Mouse (Mus musculus): ENCODE results near the gene Cd3d. TPM values are rescaled to one million over a fixed set of nuclear protein-coding genes. Genes with fewer than 3 reads are reported as not detected.
"Not testable (repeated sequence)": the region's sequence is repeated elsewhere in the genome, so short reads cannot be mapped to it uniquely, and the experiment has no call there.

Cd3d gene
- not detected for total RNA-seq (2022)

GRCm38 (mm10) chr9:44981676-44982075 lies at the start of gene Cd3d:
Gene Cd3d, plus strand, starts transcription at chr9:44981786.
- no peak for DNase-seq (ENCODE audit: low spot score in 2 of 2)

- peak; percentile 53 to 65 for DNase-seq (ENCODE audit: low spot score in 2 of 2)
Observed at GRCm38 (mm10) chr9:44941756-44942155, 39.8 kb upstream of the Cd3d start.

GRCm38 (mm10) chr9:44942421-44942820 lies 39.2 kb upstream of the Cd3d start:
- peak in 1 of 2 experiments; percentile 44 for DNase-seq (ENCODE audit: low spot score in 2 of 2)

GRCm38 (mm10) chr9:44946185-44946695 lies 35.3 kb upstream of the Cd3d start:
- no peak for DNase-seq (ENCODE audit: low spot score in 2 of 2)

- no peak for DNase-seq (ENCODE audit: low spot score in 2 of 2)
Observed at GRCm38 (mm10) chr9:44947836-44948235, 33.8 kb upstream of the Cd3d start.

GRCm38 (mm10) chr9:44954432-44954831 lies 27.2 kb upstream of the Cd3d start:
- DNase-seq (ENCODE audit: low spot score in 2 of 2): no peak

- DNase-seq (ENCODE audit: low spot score in 2 of 2): peak; percentile 96 to 97
Observed at GRCm38 (mm10) chr9:44965126-44965832, 16.3 kb upstream of the Cd3d start, which contains the start of gene Ube4a. Gene Ube4a, minus strand, starts transcription at chr9:44965600.

- DNase-seq (ENCODE audit: low spot score in 2 of 2): no peak
Observed at GRCm38 (mm10) chr9:44965833-44966466, 15.6 kb upstream of the Cd3d start.

GRCm38 (mm10) chr9:44966815-44967242 lies 14.8 kb upstream of the Cd3d start:
- DNase-seq (ENCODE audit: low spot score in 2 of 2): peak; percentile 79 to 82

- not testable (repeated sequence) for DNase-seq (ENCODE audit: low spot score in 2 of 2)
Observed at GRCm38 (mm10) chr9:44967763-44968162, 13.8 kb upstream of the Cd3d start.

- no peak for DNase-seq (ENCODE audit: low spot score in 2 of 2)
Observed at GRCm38 (mm10) chr9:44969450-44969849, 12.1 kb upstream of the Cd3d start.

GRCm38 (mm10) chr9:44977813-44978212 lies 3.8 kb upstream of the Cd3d start:
- no peak for DNase-seq (ENCODE audit: low spot score in 2 of 2)

GRCm38 (mm10) chr9:44979806-44980205 lies 1.8 kb upstream of the Cd3d start:
- DNase-seq (ENCODE audit: low spot score in 2 of 2): no peak

GRCm38 (mm10) chr9:44980242-44980641 lies 1.3 kb upstream of the Cd3d start, which contains the start of gene Cd3g:
Gene Cd3g, minus strand, starts transcription at chr9:44980431.
- DNase-seq (ENCODE audit: low spot score in 2 of 2): no peak

GRCm38 (mm10) chr9:44981104-44981503 lies 482 bp upstream of the Cd3d start:
- DNase-seq (ENCODE audit: low spot score in 2 of 2): no peak

- no peak for DNase-seq (ENCODE audit: low spot score in 2 of 2)
Observed at GRCm38 (mm10) chr9:44982081-44982480, 495 bp downstream of the Cd3d start.

- DNase-seq (ENCODE audit: low spot score in 2 of 2): no peak
Observed at GRCm38 (mm10) chr9:44982531-44982930, 945 bp downstream of the Cd3d start.

- no peak for DNase-seq (ENCODE audit: low spot score in 2 of 2)
Observed at GRCm38 (mm10) chr9:44983001-44983400, 1.4 kb downstream of the Cd3d start.

- no peak for DNase-seq (ENCODE audit: low spot score in 2 of 2)
Observed at GRCm38 (mm10) chr9:44985721-44986161, 4.2 kb downstream of the Cd3d start.

GRCm38 (mm10) chr9:44986242-44986781 lies 4.7 kb downstream of the Cd3d start:
- no peak for DNase-seq (ENCODE audit: low spot score in 2 of 2)

GRCm38 (mm10) chr9:44986976-44987375 lies 5.4 kb downstream of the Cd3d start:
- DNase-seq (ENCODE audit: low spot score in 2 of 2): no peak

- no peak for DNase-seq (ENCODE audit: low spot score in 2 of 2)
Observed at GRCm38 (mm10) chr9:44991821-44992220, 10.2 kb downstream of the Cd3d start.

Data from gastrocnemius, adult 8-10 months (tissue).